Mouse (Mus musculus) C2C12 (cell line): Measurements from ENCODE around the gene Nrd1. TPM values are rescaled to one million over a fixed set of nuclear protein-coding genes. Genes with fewer than 3 reads are reported as not detected.

Experiments
- H3K27me3 ChIP-seq: one replicate; pipeline ENCODE4 v1.6.1; 2011; ENCODE audit not compliant: control insufficient read depth, insufficient read depth, insufficient read length
- H3K36me3 ChIP-seq: one replicate; pipeline ENCODE4 v1.6.1; 2011; ENCODE audit not compliant: control insufficient read depth, insufficient read depth
- H3K4me3 ChIP-seq: one replicate; pipeline ENCODE4 v1.5.1; 2011; ENCODE audit warnings: mild to moderate bottlenecking, control low read depth; ENCODE audit not compliant: poor library complexity, insufficient read depth, severe bottlenecking
- H3K79me2 ChIP-seq: one replicate; pipeline ENCODE4 v1.6.1; 2011; ENCODE audit not compliant: control insufficient read depth, insufficient read depth
- H3K79me3 ChIP-seq: one replicate; pipeline ENCODE4 v1.6.1; 2011; ENCODE audit warnings: low read depth, control low read depth
- H3ac ChIP-seq: one replicate; pipeline ENCODE3; 2011; ENCODE audit warnings: low read depth; ENCODE audit not compliant: control insufficient read depth, insufficient read length
- CEBPB ChIP-seq: IDR thresholded peaks from one replicate; pipeline ENCODE4 v1.6.1; 2011; ENCODE audit warnings: low read depth, mild to moderate bottlenecking, control low read depth, moderate library complexity
- CTCF ChIP-seq: IDR thresholded peaks from one replicate; pipeline ENCODE4 v1.5.1; 2011; ENCODE audit not compliant: control insufficient read depth, insufficient read depth, insufficient read length
- FOSL1 ChIP-seq: IDR thresholded peaks from one replicate; pipeline ENCODE4 v1.8.0; 2011; ENCODE audit warnings: mild to moderate bottlenecking, low read length; ENCODE audit not compliant: poor library complexity, insufficient read depth, severe bottlenecking
- MAX ChIP-seq: IDR thresholded peaks from one replicate; pipeline ENCODE4 v1.6.1; 2011; ENCODE audit warnings: mild to moderate bottlenecking, control low read depth
- MYOD1 ChIP-seq: IDR thresholded peaks from one replicate; pipeline ENCODE4 v1.6.1; 2011; ENCODE audit warnings: low read depth; ENCODE audit not compliant: control insufficient read depth, insufficient read length
- MYOG ChIP-seq: IDR thresholded peaks from one replicate; pipeline ENCODE4 v1.6.1; 2011; ENCODE audit not compliant: control insufficient read depth, insufficient read length; ENCODE audit errors: extremely low read depth
- USF1 ChIP-seq: IDR thresholded peaks from one replicate; pipeline ENCODE4 v1.6.1; 2011; ENCODE audit warnings: low read depth, mild to moderate bottlenecking, control low read depth, moderate library complexity
- polyA plus RNA-seq: library from polyadenylated mRNA; unstranded; fragments of >200 nt; fragmentation: generic; extraction: Trizol; gene quantifications from one replicate; pipeline ENCODE4 v1.2.1, GENCODE M21; 2012; ENCODE audit warnings: missing spikeins

The Nrd1 gene
- polyA plus RNA-seq, 1 experiment = 30.7 TPM

GRCm38 (mm10) chr4:109052282-109052681 lies 51.8 kb downstream of the Nrd1 start:
- H3K79me3 ChIP-seq = no peaks in the 10 kb centered on the region
- H3K79me2 ChIP-seq = no peaks in the 10 kb centered on the region
- H3K36me3 ChIP-seq = peaks cover 66% of the 10 kb centered on the region
- H3K4me3 ChIP-seq = no peak overlapping the region
- TF ChIP-seq MAX = no peak
- TF ChIP-seq MYOG = no peak
- no peak for TF ChIP-seq USF1
- TF ChIP-seq CTCF = no peak
- no peak for TF ChIP-seq CEBPB
- no peak for TF ChIP-seq FOSL1
- TF ChIP-seq MYOD1 = no peak
- H3ac ChIP-seq = no peak overlapping the region
- H3K27me3 ChIP-seq = no peaks in the 10 kb centered on the region

GRCm38 (mm10) chr4:109054003-109054402 lies 53.5 kb downstream of the Nrd1 start:
- no peak overlapping the region for H3ac ChIP-seq
- no peaks in the 10 kb centered on the region for H3K79me2 ChIP-seq
- TF ChIP-seq CTCF (no peak), MYOD1 (no peak), FOSL1 (no peak), MYOG (no peak), USF1 (no peak), MAX (no peak), CEBPB (no peak)
- no peak overlapping the region for H3K4me3 ChIP-seq
- no peaks in the 10 kb centered on the region for H3K27me3 ChIP-seq
- no peaks in the 10 kb centered on the region for H3K79me3 ChIP-seq
- peaks cover 69% of the 10 kb centered on the region for H3K36me3 ChIP-seq

- Histone ChIP-seq H3K27me3 (no peaks in the 10 kb centered on the region), H3K36me3 (peaks cover 80% of the 10 kb centered on the region), H3ac (no peak overlapping the region), H3K79me2 (no peaks in the 10 kb centered on the region), H3K4me3 (no peak overlapping the region), H3K79me3 (no peaks in the 10 kb centered on the region)
- TF ChIP-seq MAX = no peak
- no peak for TF ChIP-seq CEBPB
- no peak for TF ChIP-seq CTCF
- TF ChIP-seq FOSL1 = no peak
- TF ChIP-seq MYOD1 = no peak
- TF ChIP-seq USF1 = no peak
- no peak for TF ChIP-seq MYOG
These were observed 55.9 kb downstream of the Nrd1 start for GRCm38 (mm10) chr4:109056351-109056750.

- H3K27me3 ChIP-seq = no peaks in the 10 kb centered on the region
- TF ChIP-seq USF1 = no peak
- no peak for TF ChIP-seq MYOD1
- no peak for TF ChIP-seq FOSL1
- no peak for TF ChIP-seq CTCF
- TF ChIP-seq MYOG = no peak
- TF ChIP-seq CEBPB = no peak
- TF ChIP-seq MAX = no peak
- H3K36me3 ChIP-seq = peaks cover 80% of the 10 kb centered on the region
These were observed 57.2 kb downstream of the Nrd1 start for GRCm38 (mm10) chr4:109057640-109058039.

GRCm38 (mm10) chr4:109059255-109059821 lies 58.9 kb downstream of the Nrd1 start:
- peaks cover 90% of the 10 kb centered on the region for H3K36me3 ChIP-seq
- H3K27me3 ChIP-seq = no peaks in the 10 kb centered on the region
- no peak for TF ChIP-seq FOSL1
- no peak for TF ChIP-seq CTCF
- TF ChIP-seq MYOG = no peak
- no peak for TF ChIP-seq CEBPB
- no peak for TF ChIP-seq MYOD1
- no peak for TF ChIP-seq USF1
- TF ChIP-seq MAX = no peak
- H3K79me2 ChIP-seq = no peaks in the 10 kb centered on the region
- H3K79me3 ChIP-seq = no peaks in the 10 kb centered on the region
- no peak overlapping the region for H3ac ChIP-seq
- no peak overlapping the region for H3K4me3 ChIP-seq

More at GRCm38 (mm10) chr4:109057640-109058039, 57.2 kb downstream of the Nrd1 start:
- H3K79me2 ChIP-seq = no peaks in the 10 kb centered on the region
- no peaks in the 10 kb centered on the region for H3K79me3 ChIP-seq
- no peak overlapping the region for H3ac ChIP-seq
- no peak overlapping the region for H3K4me3 ChIP-seq

- H3ac ChIP-seq = no peak overlapping the region
- H3K79me3 ChIP-seq = no peaks in the 10 kb centered on the region
- H3K79me2 ChIP-seq = no peaks in the 10 kb centered on the region
- peaks cover 93% of the 10 kb centered on the region for H3K36me3 ChIP-seq
- H3K4me3 ChIP-seq = no peak overlapping the region
- no peaks in the 10 kb centered on the region for H3K27me3 ChIP-seq
- TF ChIP-seq FOSL1 (no peak), CEBPB (no peak), CTCF (no peak), MYOG (no peak), MAX (no peak), MYOD1 (no peak), USF1 (no peak)
These were observed 64.5 kb downstream of the Nrd1 start for GRCm38 (mm10) chr4:109064941-109065340.
